Mouse (Mus musculus): ENCODE results near the gene Ms4a4a.
A peak's percentile ranks its signal among the peaks of the same experiment; 100 is the strongest.
"Not testable (repeated sequence)": the region's sequence is repeated elsewhere in the genome, so short reads cannot be mapped to it uniquely, and the experiment has no call there.

Ms4a4a gene

GRCm38 (mm10) chr19:11375273-11375672 lies at the start of gene Ms4a4a:
Gene Ms4a4a (plus strand): TSS chr19:11375523.
- DNase-seq (ENCODE audit: low spot score), result no peak

- DNase-seq (ENCODE audit: low spot score), result no peak
Measured at GRCm38 (mm10) chr19:11335932-11336331, 39.4 kb upstream of the Ms4a4a start, which contains the start of gene Ms4a7. Gene Ms4a7 (minus strand): TSS chr19:11336146.

GRCm38 (mm10) chr19:11343147-11343546 lies 32.2 kb upstream of the Ms4a4a start:
- no peak for DNase-seq (ENCODE audit: low spot score)

GRCm38 (mm10) chr19:11343992-11344391 lies 31.3 kb upstream of the Ms4a4a start:
- DNase-seq (ENCODE audit: low spot score), result no peak

GRCm38 (mm10) chr19:11349698-11350481 lies 25.4 kb upstream of the Ms4a4a start:
- DNase-seq (ENCODE audit: low spot score), result peak; percentile 10

- no peak for DNase-seq (ENCODE audit: low spot score)
Measured at GRCm38 (mm10) chr19:11351878-11352277, 23.4 kb upstream of the Ms4a4a start.

- no peak for DNase-seq (ENCODE audit: low spot score)
Measured at GRCm38 (mm10) chr19:11355730-11356129, 19.6 kb upstream of the Ms4a4a start.

GRCm38 (mm10) chr19:11360106-11360505 lies 15.2 kb upstream of the Ms4a4a start:
- no peak for DNase-seq (ENCODE audit: low spot score)

- no peak for DNase-seq (ENCODE audit: low spot score)
Measured at GRCm38 (mm10) chr19:11362002-11362401, 13.3 kb upstream of the Ms4a4a start.

- DNase-seq (ENCODE audit: low spot score), result no peak
Measured at GRCm38 (mm10) chr19:11368310-11368709, 7.0 kb upstream of the Ms4a4a start.

GRCm38 (mm10) chr19:11371181-11371580 lies 4.1 kb upstream of the Ms4a4a start:
- no peak for DNase-seq (ENCODE audit: low spot score)

- no peak for DNase-seq (ENCODE audit: low spot score)
Measured at GRCm38 (mm10) chr19:11376399-11376798, 1.1 kb downstream of the Ms4a4a start.

- DNase-seq (ENCODE audit: low spot score), result no peak
Measured at GRCm38 (mm10) chr19:11387109-11387508, 11.8 kb downstream of the Ms4a4a start.

- no peak for DNase-seq (ENCODE audit: low spot score)
Measured at GRCm38 (mm10) chr19:11387685-11388084, 12.4 kb downstream of the Ms4a4a start.

GRCm38 (mm10) chr19:11388949-11389348 lies 13.6 kb downstream of the Ms4a4a start:
- DNase-seq (ENCODE audit: low spot score), result no peak

- DNase-seq (ENCODE audit: low spot score), result no peak
Measured at GRCm38 (mm10) chr19:11395769-11396168, 20.4 kb downstream of the Ms4a4a start.

- no peak for DNase-seq (ENCODE audit: low spot score)
Measured at GRCm38 (mm10) chr19:11404527-11404926, 29.2 kb downstream of the Ms4a4a start, which contains the start of gene Ms4a4c. Gene Ms4a4c (plus strand): TSS chr19:11404770.

GRCm38 (mm10) chr19:11407428-11407827 lies 32.1 kb downstream of the Ms4a4a start:
- DNase-seq (ENCODE audit: low spot score), result no peak

GRCm38 (mm10) chr19:11408591-11408990 lies 33.3 kb downstream of the Ms4a4a start:
- no peak for DNase-seq (ENCODE audit: low spot score)

- no peak for DNase-seq (ENCODE audit: low spot score)
Measured at GRCm38 (mm10) chr19:11411640-11412039, 36.3 kb downstream of the Ms4a4a start.

GRCm38 (mm10) chr19:11414084-11414483 lies 38.8 kb downstream of the Ms4a4a start:
- no peak for DNase-seq (ENCODE audit: low spot score)

- no peak for DNase-seq (ENCODE audit: low spot score)
Measured at GRCm38 (mm10) chr19:11415581-11415980, 40.3 kb downstream of the Ms4a4a start.

- DNase-seq (ENCODE audit: low spot score), result not testable (repeated sequence)
Measured at GRCm38 (mm10) chr19:11418865-11419264, 43.5 kb downstream of the Ms4a4a start.

- DNase-seq (ENCODE audit: low spot score), result not testable (repeated sequence)
Measured at GRCm38 (mm10) chr19:11431209-11431608, 55.9 kb downstream of the Ms4a4a start.

Measured in ovary, postnatal 14 days (tissue).